Mouse (Mus musculus) fat pad, adult 2 months (tissue): ENCODE measurements at regions not wholly inside any gene's neighbourhood (a gene's known extent, or its start where the extent isn't known, plus 50 kb on each side); places are given as distances from the start of the nearest gene placed in this dataset.

Source experiments
- DNase-seq: peaks from one replicate; pipeline ENCODE4 v3.0.0-alpha.2; 2011; ENCODE audit warnings: low read depth, low spot score; ENCODE audit errors: extremely low read depth

DNA sequence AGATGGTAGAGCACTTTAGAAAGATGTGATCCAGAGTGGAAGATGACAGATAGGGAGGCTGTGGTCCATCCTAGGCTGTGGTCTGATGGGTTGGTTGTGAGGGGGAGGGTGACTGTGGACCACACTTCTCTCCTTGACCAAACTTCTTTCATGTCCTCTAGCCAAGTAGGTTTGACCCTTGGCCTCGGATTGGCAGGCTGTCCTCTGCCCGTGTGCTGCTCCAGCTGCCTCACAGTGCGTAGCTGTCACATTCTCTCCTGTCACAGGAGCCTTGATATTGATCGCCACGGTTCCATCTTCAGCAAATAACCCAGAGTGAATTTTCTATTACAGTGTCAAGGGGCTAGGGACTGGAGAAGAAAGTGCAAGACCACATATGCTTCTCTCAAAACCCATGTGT, 506.9 kb downstream of the Tbc1d22a start:
- DNase-seq: no peak

DNA sequence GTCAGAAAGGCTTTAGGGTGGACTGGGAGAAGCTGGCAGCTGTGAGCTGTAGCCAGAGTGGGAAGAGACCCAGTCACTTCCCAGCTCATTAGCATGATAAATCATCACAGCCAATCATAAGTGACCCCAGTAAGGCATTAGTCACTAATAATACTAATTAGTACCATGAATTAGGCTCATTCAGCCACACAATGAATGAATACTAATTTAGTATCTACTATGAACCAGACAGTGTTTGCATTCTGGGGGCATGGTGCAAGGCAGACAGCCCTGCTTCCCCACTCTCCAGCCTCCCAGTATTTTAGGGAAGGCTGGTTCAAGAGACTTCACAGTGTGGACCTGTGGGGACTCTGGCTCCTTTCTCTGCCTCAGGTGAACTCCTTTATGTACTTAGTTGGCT, 523.7 kb downstream of the Tbc1d22a start:
- no peak for DNase-seq

DNA sequence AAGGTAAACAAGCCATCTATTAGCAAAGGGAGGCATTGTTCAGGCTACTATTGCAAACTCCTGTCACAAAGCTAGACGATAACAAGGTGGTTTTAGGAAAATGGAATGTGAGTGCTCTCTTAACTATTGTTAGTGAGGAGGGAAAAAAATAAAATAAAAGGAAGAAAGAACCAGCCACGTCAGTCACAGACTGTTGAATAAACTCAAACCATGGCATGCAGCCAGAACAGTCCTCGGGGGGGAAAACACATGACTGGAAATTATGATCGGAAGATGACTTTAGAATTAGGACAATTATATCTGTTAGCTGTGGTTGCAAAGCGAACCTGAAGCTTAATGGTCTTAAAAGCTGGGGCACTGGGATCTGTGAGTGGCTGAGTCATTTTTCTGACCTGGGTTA, 524.1 kb downstream of the Tbc1d22a start:
- DNase-seq: no peak

GRCm38 (mm10) chr15:86738776-86739175, 524.5 kb downstream of the Tbc1d22a start:
- no peak for DNase-seq

DNA sequence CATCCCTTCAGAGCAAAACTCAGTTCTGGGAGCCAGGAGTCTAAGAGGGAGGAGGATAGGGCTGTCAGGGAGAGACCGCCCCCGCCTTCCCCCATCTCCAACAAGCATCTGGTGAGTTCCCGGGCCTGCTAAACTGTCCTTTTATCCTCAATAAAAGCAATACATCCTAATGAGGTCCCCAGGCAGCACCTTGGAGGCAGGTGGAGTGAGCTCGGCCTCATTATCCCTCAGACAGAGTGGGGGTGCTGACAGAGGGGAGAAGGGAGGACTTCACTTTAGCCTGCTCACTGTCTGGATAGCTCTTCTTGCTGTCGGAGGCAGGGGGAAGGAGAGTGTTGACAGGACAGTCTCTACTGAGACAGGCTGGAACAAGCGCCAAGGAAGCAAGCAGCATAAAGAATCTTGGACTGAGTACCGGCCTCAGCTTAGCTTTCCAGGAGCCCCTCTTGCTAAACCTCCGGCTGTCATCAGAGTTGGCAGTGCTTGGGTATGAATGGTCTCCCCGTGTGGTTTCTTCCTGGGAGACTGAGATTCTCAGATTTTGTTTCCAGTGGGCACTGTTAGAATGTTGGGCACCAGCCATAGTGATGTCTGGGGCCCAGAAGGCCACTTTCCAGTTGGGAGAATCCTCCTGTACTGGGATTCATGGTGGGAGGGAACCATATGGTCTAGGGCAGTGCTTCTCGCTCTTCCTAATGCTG, 537.3 kb downstream of the Tbc1d22a start:
- no peak for DNase-seq

DNA sequence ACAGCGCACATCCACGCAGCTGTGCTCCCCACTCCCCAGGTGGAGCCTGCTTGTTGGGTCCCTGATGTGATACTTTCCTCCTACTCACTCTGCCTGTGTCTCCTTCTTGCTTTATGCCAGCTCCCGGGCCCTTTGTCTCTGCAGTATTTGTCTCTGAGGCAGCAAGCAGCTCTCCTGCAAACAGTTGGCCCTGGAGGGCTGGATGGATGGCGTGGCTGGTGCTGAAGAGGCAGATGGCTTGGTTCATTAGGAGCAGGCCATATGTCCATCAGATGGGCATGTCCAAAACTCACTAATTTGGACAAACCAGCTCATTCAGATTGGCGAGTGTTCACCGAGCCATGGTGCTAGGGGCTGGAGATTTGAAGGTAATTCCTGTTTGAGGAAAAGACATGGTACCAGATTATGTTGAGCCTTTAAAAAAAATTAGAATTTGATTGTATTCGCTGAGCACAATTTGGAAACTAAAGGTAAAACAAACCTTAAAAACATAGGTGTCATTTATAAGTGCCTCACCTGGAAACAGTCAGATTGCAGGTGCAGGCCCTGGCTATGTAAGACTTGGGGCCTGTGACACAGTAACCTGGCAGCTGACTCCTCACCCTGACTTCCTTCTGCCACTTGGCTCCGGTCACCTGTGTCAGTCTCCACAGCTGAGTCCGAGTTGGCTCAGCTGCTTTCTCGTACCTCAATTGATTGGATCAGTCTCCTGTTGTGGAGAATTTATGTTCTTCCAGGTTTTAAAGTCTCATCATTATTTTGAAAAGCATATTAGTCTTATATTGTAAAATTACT, 549.5 kb downstream of the Tbc1d22a start:
- DNase-seq: no peak

GRCm38 (mm10) chr15:86767623-86768022, 553.4 kb downstream of the Tbc1d22a start:
- no peak for DNase-seq

GRCm38 (mm10) chr15:86773041-86773440, 558.8 kb downstream of the Tbc1d22a start:
- no peak for DNase-seq

DNA sequence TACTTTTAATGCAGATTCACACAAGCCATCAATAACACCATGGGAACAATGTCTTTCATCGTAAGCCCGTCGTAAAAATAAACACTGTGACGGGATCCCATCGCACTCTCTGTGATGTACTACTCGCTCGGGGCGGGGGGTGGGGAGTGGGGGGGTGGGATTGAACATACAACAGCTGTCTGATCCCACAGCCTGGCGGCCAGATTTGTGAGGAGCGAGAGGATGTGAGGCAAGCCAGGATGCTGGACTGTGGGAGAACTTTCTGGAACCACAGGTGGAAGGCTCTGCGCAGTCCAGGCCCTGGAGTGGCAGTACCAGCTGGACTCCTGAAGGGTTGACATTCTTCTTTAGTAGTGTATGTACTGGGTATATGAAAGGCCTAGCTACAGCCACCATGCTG, 563.7 kb downstream of the Tbc1d22a start:
- no peak for DNase-seq

- no peak for DNase-seq
Observed at GRCm38 (mm10) chr15:86781160-86781559, 566.9 kb downstream of the Tbc1d22a start.

- no peak for DNase-seq
Observed at GRCm38 (mm10) chr15:86794716-86795115, 580.5 kb downstream of the Tbc1d22a start.

DNA sequence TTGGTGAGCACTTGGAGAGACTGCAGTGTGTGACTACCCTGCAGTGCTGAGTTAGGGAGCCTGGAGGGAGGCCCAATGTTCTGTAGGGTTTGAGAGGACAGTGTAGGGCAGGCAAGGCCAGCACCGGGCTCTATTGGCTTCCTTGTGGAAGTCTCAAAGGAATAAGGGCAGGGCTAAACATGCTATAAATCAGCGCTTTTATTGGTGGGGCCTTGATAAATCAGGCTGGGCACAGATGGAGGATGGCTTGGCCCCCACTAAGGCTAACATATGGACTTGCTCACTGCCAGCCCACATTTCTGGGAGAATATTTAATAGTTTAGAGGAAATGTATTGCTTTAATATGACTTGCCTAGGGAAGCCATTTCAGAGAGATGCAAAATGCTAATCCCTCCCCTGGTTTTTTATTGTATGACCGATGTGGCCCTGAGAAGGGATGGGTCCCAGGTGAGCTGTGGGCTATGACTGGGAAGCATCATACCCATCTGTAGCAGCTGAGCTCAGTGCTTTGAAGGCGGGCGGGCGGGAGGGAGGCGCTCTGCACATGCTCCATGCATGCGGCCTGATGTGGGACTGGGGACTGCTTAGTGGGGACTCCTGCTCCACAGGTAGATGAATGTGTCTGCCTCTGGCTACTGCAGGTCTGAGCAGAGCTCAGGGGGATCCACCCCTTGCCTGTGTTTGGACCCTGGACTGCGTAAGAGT, 584.4 kb downstream of the Tbc1d22a start:
- DNase-seq: no peak

GRCm38 (mm10) chr15:86807296-86808080, 593.2 kb downstream of the Tbc1d22a start:
- no peak for DNase-seq

GRCm38 (mm10) chr15:86811821-86812220, 597.6 kb downstream of the Tbc1d22a start:
- no peak for DNase-seq

DNA sequence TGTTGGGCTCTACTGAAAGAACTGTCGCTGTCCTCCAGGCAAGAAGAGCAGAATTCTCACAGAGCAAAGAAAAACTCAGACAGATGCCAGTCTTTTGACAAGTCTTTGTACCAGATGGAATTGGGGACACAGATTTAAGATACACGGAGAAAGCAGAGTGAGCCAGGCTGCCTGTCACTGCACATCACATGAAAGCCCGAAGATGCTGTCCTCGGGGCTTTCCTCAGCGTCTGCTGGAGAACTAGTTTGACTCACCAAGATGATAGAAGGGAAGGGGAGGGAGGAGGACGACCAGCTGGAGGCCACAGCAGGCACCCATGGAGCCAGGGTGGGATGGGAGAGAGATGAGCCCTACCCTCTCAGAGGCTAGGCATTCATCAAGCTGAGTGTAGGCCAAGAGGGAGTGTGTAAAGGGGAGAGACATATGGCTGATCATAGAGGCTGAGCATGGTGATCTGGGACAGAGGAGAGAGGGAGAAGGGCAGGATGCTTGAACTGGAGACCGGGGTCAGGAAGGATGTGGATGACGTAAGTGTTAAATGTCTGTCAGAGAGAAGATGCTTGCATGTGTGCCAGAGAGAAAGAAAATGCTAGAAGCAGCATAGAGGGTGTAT, 600.7 kb downstream of the Tbc1d22a start:
- no peak for DNase-seq

- DNase-seq: no peak
Observed at GRCm38 (mm10) chr15:86835996-86836395, 621.7 kb downstream of the Tbc1d22a start.

GRCm38 (mm10) chr15:86852161-86852870, 638.1 kb downstream of the Tbc1d22a start:
- no peak for DNase-seq

DNA sequence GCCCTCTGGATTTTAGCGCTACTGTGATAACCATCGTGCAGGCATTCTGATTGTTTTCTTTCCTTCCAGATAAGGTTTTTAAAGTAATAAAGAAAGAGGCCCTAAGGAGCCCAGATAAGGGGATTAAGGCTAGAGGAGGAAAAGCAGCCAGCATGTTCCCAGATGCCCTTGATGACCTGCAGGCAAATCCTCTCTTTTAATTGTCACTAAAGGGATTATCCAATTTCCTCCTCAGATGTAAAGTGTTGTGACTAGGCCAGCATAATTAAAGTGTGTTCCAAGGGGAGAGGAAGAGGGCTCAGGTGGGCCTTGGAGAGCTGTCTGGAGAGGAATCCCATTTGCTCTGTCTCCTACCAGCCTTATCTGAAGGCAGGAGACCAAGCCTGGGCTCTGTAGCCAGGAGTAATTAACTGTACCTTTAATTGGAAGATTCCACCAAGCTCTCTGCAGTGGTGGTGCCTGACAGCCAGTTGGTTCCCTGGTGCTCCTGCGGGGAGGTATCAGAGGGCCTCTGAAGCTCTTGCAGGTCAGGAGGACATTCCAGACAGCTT, 644.2 kb downstream of the Tbc1d22a start:
- no peak for DNase-seq

GRCm38 (mm10) chr15:86875721-86876309, 661.6 kb downstream of the Tbc1d22a start:
- no peak for DNase-seq
